Mouse (Mus musculus) monocyte, adult 2 months (primary cell): ENCODE data around the gene Dcun1d4.
"Not testable (repeated sequence)": the region's sequence is repeated elsewhere in the genome, so short reads cannot be mapped to it uniquely, and the experiment has no call there.

Experiments used
- DNase-seq, 2 experiments: peaks; one replicate each; pipeline ENCODE4 v3.0.0; 2022; ENCODE audit warnings: low spot score in 2 of 2, low read depth in 1 of 2

The Dcun1d4 gene

DNA sequence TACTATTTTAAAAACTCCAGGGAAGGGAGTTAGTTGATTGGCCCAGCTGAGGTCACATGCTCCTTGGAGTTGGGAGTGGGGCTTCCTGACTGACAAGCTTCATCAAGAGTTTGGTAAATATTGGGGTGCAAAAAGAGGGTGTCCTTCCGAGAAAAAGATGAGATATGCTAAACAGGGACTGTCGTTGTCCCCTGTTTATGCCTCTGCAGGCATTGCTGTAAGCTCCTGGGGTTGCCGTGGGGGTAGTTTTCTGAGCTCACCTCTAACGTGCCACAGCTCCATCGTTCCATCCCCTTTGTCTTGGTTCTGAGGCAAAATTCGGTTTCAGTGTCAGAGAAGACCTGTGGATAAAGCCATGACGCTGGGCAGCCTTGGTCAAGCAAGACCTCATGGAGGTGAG is at the start of gene Dcun1d4:
Gene Dcun1d4, plus strand, starts transcription at position 301 of the 400 bp plus-strand sequence.
- DNase-seq: no peak

DNA sequence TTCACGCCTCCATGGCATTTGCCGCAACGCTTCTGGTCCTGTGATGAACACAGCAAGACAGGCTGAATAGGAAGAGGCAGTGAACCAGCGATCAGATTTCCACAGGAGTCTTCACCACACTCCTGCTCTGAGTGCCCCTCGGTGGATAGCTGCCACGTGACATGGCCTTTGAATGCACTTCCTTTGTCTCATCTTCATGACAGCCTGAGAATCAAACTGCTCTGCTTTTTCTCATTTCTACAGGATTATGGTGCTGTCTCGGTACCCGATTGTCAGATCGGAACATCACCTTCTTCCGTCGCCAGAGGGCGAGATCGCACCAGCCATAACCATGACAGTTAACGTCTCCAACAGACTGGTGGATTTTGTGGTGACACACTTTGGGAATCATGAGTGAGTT is 49.2 kb upstream of the Dcun1d4 start:
- no peak for DNase-seq

DNA sequence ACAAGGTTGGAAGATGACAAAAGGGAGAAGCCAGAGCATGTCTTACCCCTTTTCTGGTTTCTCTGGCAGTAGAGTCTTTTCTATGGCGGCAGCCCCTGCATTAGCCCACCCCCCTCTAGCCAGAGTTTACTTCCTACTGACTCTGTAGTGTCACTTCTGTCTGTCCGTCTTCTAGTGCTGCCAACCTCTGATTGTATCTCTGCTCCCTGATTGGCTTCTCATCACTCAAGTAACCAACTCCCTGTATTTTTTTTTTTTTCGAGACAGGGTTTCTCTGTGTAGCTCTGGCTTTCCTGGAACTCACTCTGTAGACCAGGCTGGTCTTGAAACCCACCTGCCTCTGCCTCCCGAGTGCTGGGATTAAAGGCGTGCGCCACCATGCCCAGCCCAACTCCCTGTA is 48.0 kb upstream of the Dcun1d4 start:
- no peak for DNase-seq

DNA sequence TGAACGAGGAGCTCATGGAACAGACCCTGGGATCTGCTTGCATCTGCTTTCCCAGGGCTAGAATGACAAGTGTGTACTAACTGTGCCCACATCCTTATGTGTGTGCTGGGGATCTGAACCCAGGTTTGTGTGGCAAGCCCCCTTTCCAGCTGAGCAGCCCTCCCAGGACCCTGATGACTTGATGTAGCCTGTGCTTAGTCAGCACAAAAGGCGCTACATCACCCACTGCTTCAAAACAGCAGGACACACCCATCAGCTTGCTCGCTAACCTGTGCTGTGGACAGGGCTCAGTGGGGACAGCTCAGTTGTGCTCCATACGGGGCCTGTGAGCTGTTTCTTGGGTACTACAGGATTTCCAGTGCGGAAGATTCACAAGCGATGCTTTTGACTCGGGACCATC is 46.0 kb upstream of the Dcun1d4 start:
- DNase-seq: no peak

DNA sequence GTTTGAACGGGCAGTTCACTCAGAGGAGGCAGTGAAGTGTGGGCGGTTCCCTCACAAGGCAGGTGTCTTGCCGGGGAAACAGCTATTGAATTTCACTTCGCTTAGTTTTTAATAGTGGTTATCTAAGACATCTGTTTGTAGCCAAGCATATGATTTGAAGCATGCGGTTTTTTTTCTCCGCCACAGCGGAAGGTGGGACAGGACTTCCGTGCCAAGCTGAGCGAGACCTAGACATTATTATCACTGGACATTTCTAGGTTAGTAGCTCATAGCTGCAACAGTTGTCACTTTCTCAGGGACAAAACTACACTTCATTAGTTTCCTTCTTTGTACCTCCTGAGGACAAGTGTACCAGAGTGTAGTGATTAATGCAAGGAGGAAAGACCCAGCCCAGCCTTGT is 38.6 kb upstream of the Dcun1d4 start:
- DNase-seq: no peak

DNA sequence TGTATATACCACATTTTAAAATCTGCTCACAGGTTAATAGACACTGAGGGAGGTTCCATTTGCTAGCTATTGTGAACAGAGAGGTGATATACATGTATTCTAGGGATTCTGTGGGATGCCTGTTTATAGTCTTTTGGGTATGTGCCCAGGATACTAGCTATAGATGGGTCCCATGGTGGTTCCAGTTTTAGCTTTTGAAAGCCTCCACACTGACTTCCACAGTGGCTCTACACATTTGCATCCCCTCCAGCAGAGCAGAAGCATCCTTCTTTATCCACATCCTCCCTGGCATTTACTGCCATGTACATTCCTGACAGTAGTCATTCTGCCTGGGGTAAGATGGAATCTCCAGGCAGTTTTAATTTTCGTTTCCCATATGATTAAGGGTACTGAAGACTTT is 30.5 kb upstream of the Dcun1d4 start:
- DNase-seq: no peak

DNA sequence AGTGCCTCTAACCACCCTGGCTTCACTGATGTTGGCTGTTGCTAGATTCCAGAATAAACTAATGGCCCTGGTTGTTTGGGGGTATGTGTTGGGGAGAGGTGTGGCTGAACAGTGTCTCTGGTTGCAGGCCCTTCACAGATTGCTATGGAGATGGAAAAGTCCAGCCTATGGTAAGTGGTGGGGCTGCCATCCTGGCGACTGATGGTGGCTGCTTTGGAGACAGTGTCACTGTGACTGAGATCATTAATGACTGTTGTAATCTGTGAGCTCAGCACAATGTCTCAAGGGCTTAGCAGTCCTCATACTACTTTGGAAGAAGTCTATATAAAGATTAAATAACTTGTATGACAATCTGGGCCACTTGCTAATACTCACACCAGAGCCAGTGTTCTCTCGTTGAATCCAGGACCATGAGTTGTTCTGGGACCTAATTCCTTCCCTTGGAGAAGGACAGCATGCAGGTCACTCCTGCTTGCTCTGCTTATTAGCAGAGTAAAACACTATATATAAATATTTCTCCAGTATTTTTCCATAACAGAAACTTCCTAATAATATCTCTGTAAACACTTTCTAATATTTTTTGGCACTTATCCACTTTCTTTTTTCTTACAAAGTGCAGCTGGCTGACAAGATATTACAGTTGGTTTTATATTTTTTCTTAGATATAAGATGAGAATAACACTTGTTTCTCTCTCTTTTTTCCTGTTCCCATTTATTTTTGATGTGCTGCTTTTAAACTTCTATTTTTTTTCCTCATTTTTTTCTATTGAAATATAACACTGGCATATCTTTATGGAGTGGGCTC is 26.1 kb upstream of the Dcun1d4 start:
- DNase-seq: no peak

DNA sequence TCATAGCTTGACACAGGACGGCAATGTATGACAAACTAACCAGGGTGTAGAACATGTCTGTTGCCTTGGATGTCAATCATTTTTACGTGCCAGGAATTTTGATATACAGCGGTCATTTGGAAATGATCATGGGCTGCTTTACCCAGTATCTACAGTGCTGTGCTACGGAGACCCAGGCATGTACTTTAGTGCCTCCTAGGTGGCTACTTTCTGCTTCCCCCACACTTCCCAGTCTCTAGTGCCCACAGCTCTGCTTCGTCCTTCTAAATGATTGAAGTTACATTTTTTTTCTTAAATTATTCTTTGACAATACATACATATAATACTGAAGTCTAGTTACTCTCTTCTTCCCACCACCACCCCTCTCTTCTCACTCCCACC is 25.5 kb upstream of the Dcun1d4 start:
- DNase-seq: no peak

DNA sequence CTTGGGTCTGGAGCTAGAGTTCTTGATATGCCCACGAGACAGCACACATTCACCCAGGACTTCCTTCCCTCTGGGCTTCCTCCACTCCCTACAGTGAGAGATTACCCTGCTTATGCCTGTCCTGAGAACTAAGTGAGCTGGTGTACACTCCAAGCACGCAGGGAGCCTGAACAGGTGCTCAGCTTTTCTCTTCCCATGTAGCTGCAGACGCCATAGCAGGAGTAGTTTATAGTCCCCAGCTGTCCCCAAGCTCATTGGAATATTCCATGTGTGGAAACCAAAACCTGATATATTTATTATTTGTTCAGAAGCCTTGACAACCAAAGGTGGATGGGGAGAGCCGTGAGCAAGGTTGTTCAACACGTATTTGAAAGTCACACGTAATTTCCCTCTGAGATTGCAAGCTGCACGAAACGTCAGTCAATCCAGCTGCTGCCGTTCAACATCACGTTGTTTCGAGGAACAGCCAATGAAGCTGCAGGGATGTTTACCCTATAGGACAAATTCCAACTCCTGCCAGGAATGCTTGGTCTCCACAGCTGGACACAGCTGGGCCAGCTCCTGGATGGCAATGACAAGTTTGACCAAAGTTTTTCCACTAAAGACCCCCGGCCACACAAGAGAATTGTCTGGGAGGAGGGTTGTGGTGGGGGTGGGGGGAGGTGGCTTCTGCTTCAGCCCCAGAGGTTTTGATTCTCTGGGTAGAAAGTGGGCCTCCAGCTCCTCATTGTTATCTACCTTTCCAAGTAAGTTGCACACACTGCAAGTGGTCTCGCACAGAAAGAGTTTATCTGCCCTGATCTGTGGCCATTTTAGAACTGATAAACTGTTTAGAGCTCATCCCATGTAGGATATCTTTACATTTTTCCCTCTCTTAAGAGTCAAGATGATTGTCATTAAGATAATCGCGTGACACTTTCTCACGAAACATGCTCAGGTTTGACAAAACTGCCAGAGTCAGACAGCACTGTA is 12.1 kb upstream of the Dcun1d4 start:
- DNase-seq: no peak

DNA sequence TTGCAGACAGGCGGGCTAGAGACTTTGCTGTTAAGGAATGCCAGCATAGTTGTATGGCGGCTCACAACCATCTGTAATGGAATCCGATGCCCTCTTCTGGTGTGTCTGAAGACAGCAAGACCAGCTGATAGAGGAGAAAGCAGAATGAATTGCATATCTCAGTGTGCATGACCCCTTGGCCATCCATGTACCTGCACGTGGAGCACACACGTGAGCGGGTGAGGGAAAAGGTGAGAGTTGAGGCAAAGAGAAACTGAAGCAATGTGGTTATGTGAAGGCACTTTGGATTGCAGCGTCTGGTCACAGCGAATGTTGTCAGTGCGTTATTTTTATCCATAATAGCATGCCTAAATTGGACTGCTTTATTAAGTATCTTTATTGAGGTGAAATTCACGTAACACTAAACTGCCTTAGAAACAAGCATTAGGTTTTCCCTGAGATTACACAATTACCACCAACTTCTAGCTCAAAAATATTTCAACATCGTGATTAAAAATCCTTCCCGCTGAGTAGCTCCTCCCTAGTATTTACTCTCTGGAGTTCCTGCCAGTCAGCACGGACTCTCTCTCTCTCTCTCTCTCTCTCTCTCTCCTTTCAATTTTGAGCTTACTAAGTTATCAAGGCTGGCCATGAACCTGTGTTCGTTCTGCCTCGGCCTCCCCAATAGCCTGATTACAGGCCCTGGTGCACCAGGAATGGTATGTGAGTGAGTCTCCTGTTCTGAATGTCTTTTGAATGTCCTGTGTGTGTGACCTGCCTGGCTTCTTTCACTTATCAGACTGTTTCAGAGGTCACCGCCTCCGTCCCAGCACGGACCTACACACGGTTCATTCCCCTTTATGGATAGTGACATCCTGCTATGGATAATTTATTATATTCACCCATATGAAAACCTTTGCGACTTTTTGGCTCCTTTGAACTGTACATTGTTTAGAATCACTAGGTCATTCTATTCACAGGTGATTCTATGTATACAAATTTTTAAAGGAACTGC is 6.1 kb upstream of the Dcun1d4 start:
- DNase-seq: no peak

DNA sequence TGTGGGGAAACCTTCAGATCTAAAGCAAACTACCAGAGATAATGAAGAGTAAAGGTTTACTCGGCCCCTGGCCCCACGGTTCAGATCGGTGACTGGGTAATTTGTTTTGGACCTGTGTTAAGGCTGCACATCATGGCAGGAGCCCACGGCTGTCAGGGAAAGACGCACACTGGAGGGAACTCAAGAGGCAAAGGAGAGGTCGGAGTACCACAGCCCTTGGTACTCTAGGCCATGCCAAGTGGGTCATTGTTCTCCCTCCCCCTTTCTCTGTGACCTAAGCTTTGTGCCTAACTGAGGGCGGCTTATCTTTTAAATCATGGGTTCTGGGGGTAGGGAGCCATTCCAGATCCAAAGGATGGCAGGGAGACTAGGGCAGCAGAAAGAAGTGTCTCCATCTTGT is 601 bp downstream of the Dcun1d4 start:
- DNase-seq: no peak

DNA sequence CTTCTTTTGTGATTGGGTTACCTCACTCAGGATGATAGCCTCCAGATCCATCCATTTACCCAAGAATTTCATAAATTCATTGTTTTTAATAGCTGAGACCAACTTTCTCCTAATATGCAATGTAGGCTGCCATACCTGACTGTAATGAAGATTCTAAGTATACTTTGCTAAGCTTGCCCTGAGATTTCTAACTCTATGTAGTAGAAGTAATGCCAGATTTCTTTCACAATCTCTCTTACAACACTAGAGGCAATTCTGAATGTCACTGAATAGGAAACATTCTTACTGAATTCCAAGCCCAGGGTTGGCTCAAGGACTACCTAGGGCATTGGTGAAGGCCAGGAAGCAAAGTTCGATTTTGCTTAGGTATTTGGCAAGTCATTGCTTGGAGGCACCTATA is 1.6 kb downstream of the Dcun1d4 start:
- DNase-seq: not testable (repeated sequence)

DNA sequence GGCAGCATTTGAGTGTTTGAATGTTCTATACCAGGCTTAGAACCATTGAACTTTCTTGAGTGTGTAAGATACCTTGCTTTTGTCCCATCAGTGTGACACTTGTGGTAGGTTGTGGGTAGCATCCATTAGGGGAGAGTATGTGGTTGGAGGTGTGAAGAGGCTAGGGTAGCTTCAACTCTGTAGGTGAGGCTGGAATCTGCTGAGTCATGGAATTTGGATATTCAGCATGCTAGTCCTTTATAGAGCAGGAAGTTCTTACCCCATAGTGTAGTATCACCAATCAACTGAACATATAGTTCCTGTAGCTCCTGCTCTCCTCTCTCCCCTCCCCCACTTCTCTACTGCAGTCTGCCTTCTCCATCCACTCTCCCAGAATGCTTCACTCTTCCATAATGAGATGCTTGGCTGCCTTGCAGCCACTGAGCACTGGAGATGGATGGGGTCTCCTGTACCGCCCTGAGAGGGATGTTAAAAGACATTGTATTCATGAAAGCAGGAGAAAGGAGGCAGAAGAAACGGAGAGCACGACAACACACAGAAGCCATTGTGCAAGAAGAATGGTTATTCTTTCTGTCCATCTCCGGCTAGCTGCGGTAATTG is 3.3 kb downstream of the Dcun1d4 start:
- DNase-seq: no peak

DNA sequence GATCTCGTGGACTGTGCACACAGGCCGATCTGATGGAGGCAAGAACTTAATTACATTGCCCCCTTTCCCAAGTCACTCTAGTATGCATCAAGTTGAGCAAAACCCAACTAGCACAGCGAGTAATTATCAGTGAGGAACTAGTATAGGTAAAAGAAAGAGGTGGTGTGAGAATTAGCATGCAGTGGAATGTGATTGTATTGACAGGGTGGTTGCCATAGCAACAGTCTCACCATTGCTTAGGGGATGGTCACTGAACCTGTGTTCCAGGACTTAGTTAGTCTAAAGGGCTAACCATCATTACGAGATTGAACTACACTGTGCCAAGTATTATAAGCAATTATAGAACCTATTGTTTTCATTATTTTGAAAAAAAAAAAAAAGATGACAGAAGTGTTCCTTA is 5.7 kb downstream of the Dcun1d4 start:
- no peak for DNase-seq

DNA sequence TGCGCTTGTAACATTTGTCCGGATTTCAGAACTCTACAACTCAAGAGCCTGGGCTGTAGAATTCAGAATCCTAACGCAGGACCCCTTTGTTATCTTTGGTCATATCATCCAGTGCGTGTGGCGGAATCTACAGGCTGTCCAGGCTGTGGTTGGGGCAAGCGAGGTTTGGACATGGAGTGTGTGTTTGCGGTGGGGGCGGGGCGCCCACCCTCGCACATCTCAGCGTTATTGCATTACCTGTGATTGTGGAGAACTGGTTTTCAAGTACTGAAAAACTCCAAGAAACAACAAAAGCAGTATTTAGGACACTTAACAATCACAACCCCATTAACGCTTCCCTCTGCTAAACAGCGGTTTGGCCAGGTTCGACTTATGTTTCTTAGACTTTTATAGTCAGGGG is 9.1 kb downstream of the Dcun1d4 start:
- DNase-seq: no peak

DNA sequence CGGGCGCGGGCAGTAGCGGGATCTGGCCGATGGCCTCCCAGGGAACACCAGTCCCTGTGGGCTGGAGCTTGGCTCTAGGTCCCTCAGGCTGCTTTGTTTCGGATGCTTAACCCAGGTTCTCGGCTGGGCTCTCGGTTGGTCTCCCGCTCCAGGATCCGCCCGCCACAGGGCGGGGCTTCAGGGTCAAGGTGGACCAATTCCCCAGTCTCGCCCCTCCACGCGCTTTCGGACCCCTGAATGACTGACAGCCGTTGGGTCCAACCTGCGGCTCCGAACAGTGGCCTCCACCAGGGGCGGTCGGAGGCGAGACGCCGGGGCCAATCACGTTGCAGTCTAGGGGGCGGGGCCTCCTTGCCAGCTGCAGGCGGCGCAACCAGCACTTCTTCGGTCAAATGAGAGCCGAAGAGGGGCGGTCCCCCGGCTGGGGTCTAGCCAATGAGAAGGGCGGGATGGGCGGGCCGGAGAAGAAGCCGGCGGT is 9.8 kb downstream of the Dcun1d4 start:
- peak; percentile 93 to 97 for DNase-seq

DNA sequence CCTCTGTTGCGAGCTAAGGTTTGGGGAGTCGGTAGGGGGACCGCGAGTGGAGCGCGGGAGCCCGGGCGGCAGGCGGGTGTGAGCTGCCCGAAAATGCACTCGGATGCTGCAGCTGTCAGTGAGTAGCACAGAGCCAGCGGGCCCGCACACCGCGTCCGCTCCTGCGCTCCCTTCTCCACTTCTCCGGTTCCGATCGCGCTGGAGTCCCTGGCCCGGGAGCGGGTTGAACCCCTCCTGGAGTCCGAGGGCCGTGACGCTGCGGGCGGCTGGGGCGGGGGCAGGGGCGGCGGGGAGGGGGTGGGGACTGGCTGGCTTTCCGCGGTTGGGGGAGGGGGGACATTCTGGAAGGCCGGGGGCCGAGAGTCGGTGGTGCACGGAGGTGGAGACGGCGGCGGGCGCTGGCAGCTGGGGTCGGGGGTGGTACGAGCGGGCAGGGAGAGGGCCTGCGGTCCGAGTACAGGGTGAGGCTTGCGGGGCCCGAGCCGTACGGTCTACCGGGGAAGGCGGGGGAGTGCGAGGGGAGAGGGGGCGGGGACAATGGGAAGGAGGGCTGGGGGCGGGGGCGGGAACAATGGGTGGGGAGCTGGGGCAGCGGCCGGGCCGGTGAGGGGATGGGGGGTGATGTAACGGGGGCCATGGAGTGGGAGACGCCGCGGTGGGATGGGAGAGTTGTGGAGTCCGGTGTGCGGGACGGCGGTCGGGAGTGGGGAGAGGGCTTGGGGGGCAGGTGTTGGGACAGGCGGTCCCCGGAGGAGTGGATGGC is 10.5 kb downstream of the Dcun1d4 start:
- DNase-seq: no peak

DNA sequence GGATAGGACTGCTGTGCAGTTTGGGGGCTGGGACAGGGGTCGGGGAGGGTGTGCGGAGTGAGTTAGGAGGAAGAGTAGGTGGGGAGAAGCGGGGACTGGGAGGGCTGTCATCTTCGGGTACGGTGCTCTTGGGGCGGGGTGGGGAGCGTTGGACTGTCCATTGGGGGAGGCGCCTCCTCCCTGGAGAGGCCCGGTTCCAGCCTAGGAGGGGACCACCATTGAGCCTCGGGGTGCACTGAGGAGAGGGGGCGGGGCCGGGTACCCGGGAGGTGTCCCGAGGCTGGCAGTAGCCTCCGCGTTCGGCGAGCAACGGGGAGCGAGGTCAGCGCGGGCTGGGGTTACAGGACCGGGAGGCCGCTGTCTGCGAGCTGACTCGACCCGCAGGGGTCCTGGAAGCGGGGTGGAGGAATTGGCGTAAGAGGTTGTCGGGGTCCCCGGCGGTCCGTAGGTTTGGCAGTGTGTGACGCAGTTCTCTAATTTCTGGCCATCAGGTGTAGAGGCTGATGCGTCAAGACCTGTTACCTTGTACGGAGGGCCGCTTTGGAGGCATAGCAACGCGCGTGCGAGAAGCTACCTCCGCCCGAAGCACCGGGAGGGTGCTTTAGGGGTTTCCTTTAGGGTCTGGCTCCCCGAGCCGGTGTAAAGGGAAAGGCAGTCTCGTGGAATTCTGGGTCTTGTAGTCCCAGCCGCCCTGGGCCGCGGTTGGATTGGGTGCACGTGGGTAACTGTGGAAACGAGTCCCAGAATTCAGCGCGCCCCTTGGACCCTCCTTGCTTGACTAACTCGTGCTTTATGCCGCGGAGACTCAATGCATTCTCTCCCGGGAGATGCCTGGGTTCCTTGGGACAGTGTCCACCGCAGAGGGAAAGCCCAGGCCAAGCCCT is 11.3 kb downstream of the Dcun1d4 start:
- peak; percentile 33 to 51 for DNase-seq

DNA sequence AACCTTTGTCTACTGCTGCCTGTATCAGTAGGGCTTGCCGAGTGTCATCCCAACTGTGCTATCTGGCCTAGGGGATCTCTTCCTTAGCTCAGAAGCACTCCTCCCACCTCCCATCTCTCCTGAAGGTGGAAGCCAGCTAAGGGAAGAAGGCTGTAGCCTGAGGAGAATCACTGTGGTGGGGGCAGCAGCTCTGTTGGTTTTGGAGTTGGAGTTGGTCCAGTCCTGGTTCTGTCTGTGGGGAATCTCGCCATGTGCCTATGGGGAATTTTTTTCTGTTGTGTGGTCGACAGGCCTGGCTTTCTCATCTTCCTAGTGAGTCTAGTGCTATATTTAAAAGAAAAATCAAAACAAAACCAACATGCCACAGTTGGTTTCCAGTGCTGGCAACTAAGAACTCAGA is 16.6 kb downstream of the Dcun1d4 start:
- no peak for DNase-seq
